Mouse (Mus musculus) E14TG2a.4 (cell line): ENCODE data around the gene Gata3.

Experiments
- H3K27me3 ChIP-seq: 2 replicates; pipeline ENCODE4 v1.6.1; 2014; ENCODE audit warnings: low read length, control low read depth; ENCODE audit not compliant: insufficient read depth
- H3K36me3 ChIP-seq: 2 replicates; pipeline ENCODE4 v1.6.1; 2014; ENCODE audit warnings: low read length, control low read depth; ENCODE audit not compliant: insufficient read depth
- H3K4me1 ChIP-seq: replicated peaks from 2 replicates; pipeline ENCODE4 v1.6.1; 2014; ENCODE audit warnings: low read depth, low read length, control low read depth
- H3K4me3 ChIP-seq: replicated peaks from 2 replicates; pipeline ENCODE4 v1.5.1; 2014; ENCODE audit warnings: mild to moderate bottlenecking, low read length
- H3K9me3 ChIP-seq: 2 replicates; pipeline ENCODE4 v1.6.1; 2014; ENCODE audit warnings: low read length, control low read depth
- CTCF ChIP-seq: conservative IDR thresholded peaks from 2 replicates; pipeline ENCODE4 v1.5.1; 2014; ENCODE audit warnings: low read length
- NANOG ChIP-seq: IDR thresholded peaks from 2 replicates; pipeline ENCODE4 v1.6.1; 2014; ENCODE audit warnings: borderline replicate concordance, low read length, mixed read lengths
- POU5F1 ChIP-seq: IDR thresholded peaks from 2 replicates; pipeline ENCODE4 v1.6.1; 2014; ENCODE audit warnings: low read length, borderline replicate concordance

Gata3 gene

GRCm38 (mm10) chr2:9903854-9904560, 14.2 kb upstream of the Gata3 start:
- Histone ChIP-seq H3K36me3 (no peaks in the 10 kb centered on the region), H3K27me3 (peaks cover 12% of the 10 kb centered on the region), H3K9me3 (no peaks in the 10 kb centered on the region), H3K4me3 (no peak overlapping the region), H3K4me1 (peaks cover 32% of the 10 kb centered on the region)
- TF ChIP-seq NANOG (no peak), CTCF (no peak), POU5F1 (no peak)

DNA sequence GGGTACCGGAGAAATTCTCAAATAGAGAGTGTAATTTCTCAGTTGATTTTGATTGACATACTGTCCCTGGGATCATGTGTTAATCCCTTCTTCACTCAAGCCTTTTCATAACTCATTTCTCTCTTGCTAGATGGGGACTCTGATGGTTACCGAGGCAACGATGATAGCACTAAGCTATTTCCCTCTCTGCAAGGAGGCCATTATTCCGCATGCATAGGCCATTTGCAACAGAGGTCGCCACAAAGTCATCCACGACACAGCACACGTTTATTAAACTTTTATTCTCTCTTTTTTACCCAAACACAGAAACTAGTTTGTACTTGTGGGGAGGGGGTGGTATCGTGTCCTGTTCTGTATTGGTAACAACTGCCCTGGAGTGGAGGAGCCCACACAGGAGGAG, 8.0 kb upstream of the Gata3 start:
- H3K4me1 ChIP-seq: peaks cover 49% of the 10 kb centered on the region
- peaks cover 70% of the 10 kb centered on the region for H3K27me3 ChIP-seq
- H3K4me3 ChIP-seq: no peak overlapping the region

GRCm38 (mm10) chr2:9896097-9896770, 6.4 kb upstream of the Gata3 start:
- Histone ChIP-seq H3K27me3 (peaks cover 81% of the 10 kb centered on the region), H3K4me3 (peak overlapping the region; percentile 54), H3K4me1 (peaks cover 49% of the 10 kb centered on the region), H3K9me3 (no peaks in the 10 kb centered on the region), H3K36me3 (no peaks in the 10 kb centered on the region)
- TF ChIP-seq NANOG (no peak), POU5F1 (no peak), CTCF (no peak)

More for the DNA sequence above, 8.0 kb upstream of the Gata3 start:
- Histone ChIP-seq H3K36me3 (no peaks in the 10 kb centered on the region), H3K9me3 (no peaks in the 10 kb centered on the region)
- TF ChIP-seq NANOG: peak; percentile 10; the same call in 1 of the 2 replicates
- no peak for TF ChIP-seq CTCF
- TF ChIP-seq POU5F1: no peak

DNA sequence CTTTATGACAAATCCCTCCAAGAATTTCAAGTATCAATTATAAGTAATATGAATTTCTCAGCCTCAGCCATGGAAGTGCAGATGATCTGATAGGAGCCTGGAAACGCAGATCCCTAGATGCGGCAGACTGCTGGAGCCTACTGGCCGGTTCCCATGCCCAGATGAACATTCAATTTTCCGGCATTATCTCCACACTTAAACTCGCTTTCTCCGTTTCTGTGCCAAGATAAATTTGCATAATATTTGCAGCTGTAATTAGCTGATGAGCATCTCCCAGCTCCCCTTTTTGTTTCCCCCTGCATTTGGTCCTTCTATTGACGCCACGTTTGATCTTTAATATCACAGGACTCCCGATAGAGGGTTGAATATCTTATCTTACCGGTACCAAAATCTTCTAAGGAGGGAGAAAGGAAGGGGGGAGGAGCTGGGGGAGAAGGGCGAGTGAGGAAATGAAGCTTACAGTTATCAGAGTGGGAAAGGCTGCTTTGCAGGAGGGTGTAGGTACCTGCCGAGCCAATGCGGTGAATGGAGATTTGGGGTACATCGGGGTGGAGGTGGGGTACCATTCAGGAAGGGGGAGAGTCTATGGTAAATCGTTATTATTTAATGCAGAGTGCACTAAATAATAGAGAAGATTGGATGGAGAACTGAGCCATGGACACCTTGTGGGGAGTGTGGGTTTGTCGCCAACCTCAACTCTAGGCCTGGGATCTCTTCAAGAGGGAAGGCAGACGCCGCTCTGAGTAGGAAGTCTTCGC, 5.2 kb upstream of the Gata3 start:
- Histone ChIP-seq H3K36me3 (no peaks in the 10 kb centered on the region), H3K9me3 (no peaks in the 10 kb centered on the region), H3K4me1 (peaks cover 49% of the 10 kb centered on the region), H3K4me3 (0 out of 2 replicates have a peak overlapping the region, but pooled peaks have one; percentile 54), H3K27me3 (peaks cover 93% of the 10 kb centered on the region)
- no peak for TF ChIP-seq NANOG
- no peak for TF ChIP-seq CTCF
- TF ChIP-seq POU5F1: no peak

DNA sequence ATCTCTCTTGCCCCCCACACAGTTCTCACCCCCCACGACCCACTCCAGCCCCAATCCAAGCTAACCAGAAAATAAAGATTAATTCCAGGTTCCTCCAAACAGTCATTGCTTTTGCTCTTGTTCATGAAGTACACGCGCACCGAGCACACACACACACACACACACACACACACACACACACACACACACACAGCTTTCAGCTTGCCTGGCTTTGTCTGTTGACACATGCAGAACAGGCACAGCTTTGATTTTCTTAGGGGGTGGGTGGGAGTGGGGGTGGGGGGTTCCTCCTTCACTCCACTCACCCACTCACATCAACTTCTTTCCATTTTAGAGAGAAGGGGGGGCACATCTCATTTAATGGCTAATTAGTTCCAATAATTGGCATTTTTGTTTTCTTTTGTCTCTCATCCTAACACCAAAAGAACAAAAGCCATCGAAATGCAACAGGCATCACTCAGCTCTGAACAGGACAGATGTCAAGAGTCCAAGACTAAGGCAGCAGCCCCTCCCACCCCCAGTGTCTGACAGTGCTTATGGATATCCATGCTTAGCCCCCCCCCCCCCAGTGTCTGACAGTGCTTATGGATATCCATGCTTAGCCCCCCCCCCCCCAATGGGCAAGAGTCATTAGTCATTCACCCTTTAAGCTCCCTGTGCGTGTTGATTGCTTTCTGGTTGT, 3.6 kb upstream of the Gata3 start:
- Histone ChIP-seq H3K4me1 (peaks cover 50% of the 10 kb centered on the region), H3K9me3 (no peaks in the 10 kb centered on the region), H3K36me3 (no peaks in the 10 kb centered on the region), H3K27me3 (peaks cover 94% of the 10 kb centered on the region), H3K4me3 (no peak overlapping the region)
- TF ChIP-seq POU5F1 (no peak), CTCF (no peak), NANOG (no peak)

DNA sequence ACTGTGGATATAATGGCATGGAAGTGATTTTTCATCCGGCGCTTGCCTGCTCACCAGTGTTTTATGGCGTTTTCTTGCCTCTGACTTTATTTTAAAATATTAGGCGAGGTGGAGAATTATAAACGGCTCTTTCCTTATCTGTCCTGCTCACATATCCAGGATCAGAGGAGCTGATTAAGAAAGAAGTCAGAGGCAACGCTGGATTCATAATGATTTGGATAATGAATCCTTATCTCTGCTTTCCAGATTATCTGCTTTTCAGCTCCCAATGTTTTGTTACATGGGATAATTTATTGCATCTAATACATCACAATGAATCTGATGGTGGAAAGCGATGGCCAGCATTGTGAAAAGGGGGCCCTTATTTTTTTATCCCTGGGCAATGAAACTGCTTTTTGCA, 2.7 kb upstream of the Gata3 start:
- H3K36me3 ChIP-seq: no peaks in the 10 kb centered on the region
- peaks cover 47% of the 10 kb centered on the region for H3K4me1 ChIP-seq
- H3K9me3 ChIP-seq: no peaks in the 10 kb centered on the region
- peaks cover 96% of the 10 kb centered on the region for H3K27me3 ChIP-seq
- H3K4me3 ChIP-seq: no peak overlapping the region
- no peak for TF ChIP-seq NANOG
- no peak for TF ChIP-seq CTCF
- TF ChIP-seq POU5F1: no peak

GRCm38 (mm10) chr2:9890906-9891305, 1.1 kb upstream of the Gata3 start:
- H3K9me3 ChIP-seq: no peaks in the 10 kb centered on the region
- no peak overlapping the region for H3K4me3 ChIP-seq
- peaks cover 35% of the 10 kb centered on the region for H3K4me1 ChIP-seq
- peaks cover 96% of the 10 kb centered on the region for H3K27me3 ChIP-seq
- no peak for TF ChIP-seq CTCF
- no peak for TF ChIP-seq NANOG
- TF ChIP-seq POU5F1: no peak
- no peaks in the 10 kb centered on the region for H3K36me3 ChIP-seq

GRCm38 (mm10) chr2:9890251-9890650, 417 bp upstream of the Gata3 start:
- TF ChIP-seq CTCF (no peak), POU5F1 (no peak), NANOG (no peak)
- Histone ChIP-seq H3K9me3 (no peaks in the 10 kb centered on the region), H3K4me3 (no peak overlapping the region), H3K4me1 (peaks cover 31% of the 10 kb centered on the region), H3K27me3 (peaks cover 96% of the 10 kb centered on the region), H3K36me3 (no peaks in the 10 kb centered on the region)
